Mouse (Mus musculus) intestine, embryonic 14.5 days (tissue): ENCODE data around the gene Rcn2. TPM values are rescaled to one million over a fixed set of nuclear protein-coding genes. Genes with fewer than 3 reads are reported as not detected.

Experiments
- ATAC-seq: fragments of 200-750 bp; cut with Nextera tagmentation; replicated peaks from 2 replicates; pipeline ENCODE4 v1.8.0; 2017; ENCODE audit warnings: low read depth, moderate number of reproducible peaks, moderate TSS enrichment, moderate library complexity; ENCODE audit not compliant: low FRiP score, low TSS enrichment
- DNase-seq: peaks from one replicate; pipeline ENCODE4 v3.0.0-alpha.2; 2018; ENCODE audit warnings: low spot score
- H3K27ac ChIP-seq: fragments of 300-500 bp; sonication (generic); 2 replicates; pipeline ENCODE4 v1.5.1; 2014; ENCODE audit warnings: low read depth, mild to moderate bottlenecking, control low read depth
- H3K27me3 ChIP-seq: fragments of 300-500 bp; sonication (generic); replicated peaks from 2 replicates; pipeline ENCODE4 v1.6.1; 2014; ENCODE audit warnings: low read length, control low read depth; ENCODE audit not compliant: control insufficient read depth, insufficient read depth
- H3K36me3 ChIP-seq: fragments of 300-500 bp; sonication (generic); 2 replicates; pipeline ENCODE4 v1.6.1; 2014; ENCODE audit warnings: low read length, control low read depth; ENCODE audit not compliant: control insufficient read depth, insufficient read depth
- H3K4me1 ChIP-seq: fragments of 300-500 bp; sonication (generic); replicated peaks from 2 replicates; pipeline ENCODE4 v1.6.1; 2014; ENCODE audit warnings: low read length, control low read depth, mixed read lengths; ENCODE audit not compliant: control insufficient read depth, insufficient read depth
- H3K4me2 ChIP-seq: fragments of 300-500 bp; sonication (generic); 2 replicates; pipeline ENCODE4 v1.6.1; 2014; ENCODE audit warnings: low read length
- H3K4me3 ChIP-seq: fragments of 300-500 bp; sonication (generic); 2 replicates; pipeline ENCODE4 v1.5.1; 2014; ENCODE audit warnings: low read depth, low read length, control low read depth, mixed read lengths
- H3K9ac ChIP-seq: fragments of 300-500 bp; sonication (generic); 2 replicates; pipeline ENCODE4 v1.6.1; 2014; ENCODE audit warnings: mild to moderate bottlenecking, low read length
- H3K9me3 ChIP-seq: fragments of 300-500 bp; sonication (generic); 2 replicates; pipeline ENCODE4 v1.6.1; 2016; ENCODE audit warnings: low read length, control low read depth; ENCODE audit not compliant: control insufficient read depth
- WGBS: fragments of 180-500 bp; shearing (Covaris S2); extraction: QIAGEN DNeasy Blood & Tissue Kit; methylation state at CpG from one replicate; pipeline ENCODE4 v1.1.7; 2014; 5-methylcytosine and 5-hydroxymethylcytosine counted together
- polyA plus RNA-seq: library from polyadenylated mRNA; unstranded; fragments of >200 nt; fragmentation: Nextera tagmentation; extraction: Ambion mirVana; gene quantifications from 2 replicates; pipeline ENCODE4 v1.2.1, GENCODE M21; 2014

Rcn2 gene
- polyA plus RNA-seq, 1 experiment from 2014 or later: 196 TPM

DNA sequence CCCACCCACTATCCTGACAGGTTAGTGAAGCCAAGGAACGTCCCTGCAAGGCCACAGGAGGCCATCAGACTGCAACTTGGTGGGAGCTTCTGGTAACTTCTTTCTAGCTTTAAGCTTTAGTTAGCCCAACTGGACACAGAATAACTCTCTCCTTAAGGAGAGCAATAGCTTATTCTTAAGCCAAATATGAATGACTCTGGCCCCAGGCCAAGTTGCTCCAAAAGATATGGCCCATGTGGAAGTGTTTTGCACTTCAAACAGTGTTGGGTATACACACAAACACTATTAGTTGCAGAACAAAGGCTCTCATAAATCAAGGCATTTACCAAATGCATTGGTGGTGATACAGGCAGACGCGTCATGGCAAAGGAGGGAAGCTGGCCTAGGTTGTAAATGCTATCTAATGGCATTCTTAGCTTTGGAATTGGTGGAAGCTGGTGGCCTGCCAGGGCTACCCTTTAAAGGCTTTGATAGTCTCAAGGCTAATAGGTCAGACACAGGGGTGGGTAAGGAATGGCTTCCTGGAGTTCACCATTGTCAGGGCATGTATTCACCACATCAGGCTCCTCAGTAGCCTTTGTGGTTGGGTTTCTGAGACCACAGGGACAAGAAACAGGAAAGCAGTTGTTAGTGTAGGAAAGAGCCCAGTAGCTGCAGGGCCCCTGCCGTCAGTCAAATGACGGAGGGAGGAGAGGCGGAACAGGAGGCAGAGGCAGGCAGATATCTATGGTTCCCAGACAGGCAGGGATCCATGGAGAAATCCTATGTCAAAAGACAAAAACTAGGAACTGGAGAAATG lies 64.8 kb downstream of the Rcn2 start:
- Histone ChIP-seq H3K9me3 (no peaks in the 10 kb centered on the region), H3K4me1 (no peaks in the 10 kb centered on the region; the same call in 1 of the 2 replicates), H3K9ac (no peak overlapping the region), H3K36me3 (no peaks in the 10 kb centered on the region), H3K4me3 (no peak overlapping the region), H3K4me2 (no peak overlapping the region), H3K27me3 (no peaks in the 10 kb centered on the region), H3K27ac (no peak overlapping the region)
- no peak for DNase-seq
- ATAC-seq: no peak
- WGBS: 83% methylated on average over 6 of the region's 6 CpGs

DNA sequence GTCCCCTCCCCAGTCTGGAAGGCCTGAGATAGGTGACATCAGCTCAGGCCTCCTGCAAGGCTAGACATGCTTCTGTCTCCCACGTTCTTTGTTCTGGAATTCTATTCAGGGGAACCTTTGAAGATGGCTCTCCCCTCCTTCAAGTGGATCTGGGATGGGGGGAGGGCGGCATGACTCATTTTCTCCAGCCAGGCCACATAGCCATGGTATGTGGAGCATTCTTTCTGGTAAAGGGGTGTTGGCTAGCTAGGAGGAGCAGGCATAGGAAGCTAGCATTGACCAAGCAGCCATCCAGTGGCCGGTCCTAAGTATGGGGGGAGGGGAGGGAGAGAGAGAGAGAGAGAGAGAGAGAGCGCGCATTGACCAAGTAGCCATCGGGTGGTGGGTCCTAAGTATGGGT lies 65.9 kb downstream of the Rcn2 start:
- no peak overlapping the region for H3K4me2 ChIP-seq
- no peak for ATAC-seq
- H3K9me3 ChIP-seq: no peaks in the 10 kb centered on the region
- no peak for DNase-seq
- H3K4me3 ChIP-seq: no peak overlapping the region
- H3K27me3 ChIP-seq: no peaks in the 10 kb centered on the region
- no peaks in the 10 kb centered on the region; the same call in 1 of the 2 replicates for H3K4me1 ChIP-seq
- WGBS: 75% methylated on average over 6 of the region's 6 CpGs
- no peak overlapping the region for H3K9ac ChIP-seq
- H3K36me3 ChIP-seq: no peaks in the 10 kb centered on the region
- H3K27ac ChIP-seq: no peak overlapping the region

DNA sequence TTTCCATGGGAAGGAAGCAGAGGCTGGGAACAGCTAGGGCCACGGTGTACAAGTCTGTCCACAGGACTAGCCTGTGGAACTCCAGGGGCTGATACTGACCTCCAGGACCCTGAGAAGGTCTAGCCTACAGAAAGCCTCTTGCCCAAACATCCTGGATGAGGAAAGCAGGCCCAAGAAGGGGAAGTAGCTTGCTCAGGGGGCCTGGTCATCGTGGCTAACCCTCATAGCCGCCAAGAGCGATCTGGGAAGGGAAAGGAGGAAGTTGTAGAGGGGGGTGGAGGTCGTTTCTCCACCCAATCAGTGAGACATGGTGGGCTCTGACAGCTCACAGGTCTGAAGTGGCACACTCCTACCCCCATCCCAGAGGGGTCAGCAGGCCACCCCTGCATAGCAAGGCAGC lies 66.5 kb downstream of the Rcn2 start:
- no peaks in the 10 kb centered on the region for H3K36me3 ChIP-seq
- no peaks in the 10 kb centered on the region for H3K9me3 ChIP-seq
- WGBS: 79% methylated on average over 5 of the region's 5 CpGs
- no peaks in the 10 kb centered on the region; the same call in 1 of the 2 replicates for H3K4me1 ChIP-seq
- no peak overlapping the region for H3K4me2 ChIP-seq
- no peak overlapping the region for H3K4me3 ChIP-seq
- ATAC-seq: no peak
- H3K27me3 ChIP-seq: no peaks in the 10 kb centered on the region
- H3K9ac ChIP-seq: no peak overlapping the region
- DNase-seq: no peak
- no peak overlapping the region for H3K27ac ChIP-seq

Other genes with a start within 250 kb of the Rcn2 start
- 9.4 and 10.0 TPM in 2 replicates for gene Scaper, start 103.7 kb upstream of the Rcn2 start, polyA plus RNA-seq
- not detected in 2 replicates for gene 4930563M21Rik, start 31.3 kb upstream of the Rcn2 start, polyA plus RNA-seq
- 0.88 and 1.3 TPM in 2 replicates for gene Pstpip1, start 48.1 kb downstream of the Rcn2 start, polyA plus RNA-seq
- gene Tspan3, start 123.6 kb downstream of the Rcn2 start, polyA plus RNA-seq: 477 and 510 TPM in 2 replicates